Mouse (Mus musculus): ENCODE measurements around the gene Jmjd1c. TPM values are rescaled to one million over a fixed set of nuclear protein-coding genes. Genes with fewer than 3 reads are reported as not detected.
"Not testable (repeated sequence)": the region's sequence is repeated elsewhere in the genome, so short reads cannot be mapped to it uniquely, and the experiment has no call there.

Jmjd1c gene
- polyA plus RNA-seq, 1 experiment from 2014 or later: 36.7 TPM

DNA sequence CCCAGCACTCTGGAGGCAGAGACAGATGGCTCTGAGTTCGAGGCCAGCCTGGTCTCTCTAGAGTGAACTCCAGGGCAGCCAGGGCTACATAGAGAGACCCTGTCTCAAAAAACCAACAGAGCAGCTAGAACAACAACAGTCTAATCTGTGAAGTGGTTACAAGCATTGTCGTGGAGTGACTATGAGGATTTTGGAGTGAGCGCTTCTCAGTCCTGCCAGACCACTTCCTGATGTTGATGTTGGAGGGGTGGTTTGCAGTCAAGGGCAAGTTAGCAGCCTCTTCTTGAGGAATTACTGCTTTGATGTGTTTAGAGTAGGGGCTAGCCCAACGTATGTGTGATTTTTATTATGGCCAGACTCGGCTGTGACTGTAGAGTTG, 15.9 kb downstream of the Jmjd1c start:
- Histone ChIP-seq H3K36me3 (peaks cover 27% of the 10 kb centered on the region; the same call in 1 of the 2 replicates), H3K27me3 (ENCODE audit: insufficient read depth, poor library complexity, severe bottlenecking) (no peaks in the 10 kb centered on the region), H3K4me3 (no peak overlapping the region), H3K4me1 (replicated peaks) (peaks cover 63% of the 10 kb centered on the region), H3K27ac (no peak overlapping the region), H3K9me3 (0 out of 2 replicates have a peak, but pooled peaks cover 2% of the 10 kb centered on the region)
- 82% methylated on average over 5 of the region's 5 CpGs for WGBS
- no peak for DNase-seq (ENCODE audit: low spot score)

DNA sequence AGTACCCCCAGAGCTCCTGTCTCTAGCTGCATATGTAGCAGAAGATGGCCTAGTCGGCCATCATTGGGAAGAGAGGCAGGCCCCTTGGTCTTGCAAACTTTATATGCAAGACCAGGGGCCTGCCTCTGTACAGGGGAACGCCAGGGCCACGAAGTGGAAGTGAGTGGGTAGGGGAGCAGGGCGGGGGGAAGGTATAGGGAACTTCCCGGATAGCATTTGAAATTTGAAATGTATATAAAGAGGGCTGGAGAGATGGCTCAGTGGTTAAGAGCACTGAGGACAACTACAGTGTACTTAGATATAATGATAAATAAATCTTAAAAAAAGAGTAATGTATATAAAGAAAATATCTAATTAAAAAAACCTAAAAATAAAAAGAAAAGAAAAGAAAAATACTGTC, 17.0 kb downstream of the Jmjd1c start:
- not testable (repeated sequence) for H3K9me3 ChIP-seq; H3K27me3 ChIP-seq (ENCODE audit: insufficient read depth, poor library complexity, severe bottlenecking); DNase-seq (ENCODE audit: low spot score); H3K27ac ChIP-seq; H3K4me3 ChIP-seq
- 83% methylated on average over 5 of the region's 5 CpGs for WGBS
- Histone ChIP-seq H3K4me1 (replicated peaks) (peaks cover 54% of the 10 kb centered on the region), H3K36me3 (peaks cover 20% of the 10 kb centered on the region; the same call in 1 of the 2 replicates)

DNA sequence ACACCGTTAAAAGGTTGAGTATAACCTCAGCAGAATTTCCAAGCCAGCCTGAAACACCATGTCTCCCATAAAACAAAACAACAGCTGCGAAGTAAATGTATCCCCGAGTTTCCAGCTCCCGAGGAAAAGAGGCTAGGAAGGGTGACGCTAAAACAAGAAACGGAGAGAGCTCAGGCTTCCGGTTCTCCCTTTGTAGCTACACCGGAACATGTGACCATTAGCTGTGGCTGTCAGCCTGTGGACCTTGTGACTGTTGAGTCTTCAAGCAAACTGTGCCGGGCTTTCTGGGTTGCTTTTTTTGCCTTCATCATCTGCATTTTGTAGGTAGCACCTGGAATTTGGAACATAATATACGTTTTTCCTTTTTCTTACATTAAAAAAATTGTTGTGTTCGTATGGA, 17.9 kb downstream of the Jmjd1c start:
- Histone ChIP-seq H3K36me3 (peaks cover 13% of the 10 kb centered on the region; the same call in 1 of the 2 replicates), H3K27me3 (ENCODE audit: insufficient read depth, poor library complexity, severe bottlenecking) (no peaks in the 10 kb centered on the region), H3K4me3 (no peak overlapping the region), H3K27ac (no peak overlapping the region), H3K9me3 (0 out of 2 replicates have a peak, but pooled peaks cover 2% of the 10 kb centered on the region), H3K4me1 (replicated peaks) (peaks cover 47% of the 10 kb centered on the region)
- DNase-seq (ENCODE audit: low spot score): no peak
- 92% methylated on average over 11 of the region's 11 CpGs for WGBS

DNA sequence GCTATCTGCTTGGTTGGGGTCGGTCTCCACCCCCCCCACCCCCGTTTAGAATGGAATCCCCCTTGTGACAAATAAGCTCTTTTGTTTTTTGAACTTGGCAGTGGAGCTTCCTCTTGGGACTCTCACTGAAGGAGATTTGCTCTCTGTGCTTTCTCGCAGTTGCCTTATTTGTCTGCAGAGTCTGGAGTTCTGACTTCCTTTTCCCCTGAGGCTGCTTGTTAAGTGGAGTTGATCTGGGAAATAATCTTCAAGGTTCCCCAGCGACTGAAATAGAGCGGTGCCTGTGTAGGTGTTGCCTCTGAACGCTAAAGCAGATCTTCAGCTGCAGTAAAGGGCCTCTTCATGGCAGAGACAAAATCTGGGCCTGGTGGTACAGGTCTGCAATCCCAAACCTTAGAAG, 19.2 kb downstream of the Jmjd1c start:
- DNase-seq (ENCODE audit: low spot score): no peak
- H3K27ac ChIP-seq: no peak overlapping the region; the same call in 1 of the 2 replicates
- peaks cover 5% of the 10 kb centered on the region; the same call in 1 of the 2 replicates for H3K36me3 ChIP-seq
- H3K9me3 ChIP-seq: 0 out of 2 replicates have a peak, but pooled peaks cover 2% of the 10 kb centered on the region
- H3K4me3 ChIP-seq: no peak overlapping the region
- H3K27me3 ChIP-seq (ENCODE audit: insufficient read depth, poor library complexity, severe bottlenecking): no peaks in the 10 kb centered on the region
- WGBS: 31% methylated on average over 6 of the region's 6 CpGs
- H3K4me1 ChIP-seq (replicated peaks): peaks cover 50% of the 10 kb centered on the region

DNA sequence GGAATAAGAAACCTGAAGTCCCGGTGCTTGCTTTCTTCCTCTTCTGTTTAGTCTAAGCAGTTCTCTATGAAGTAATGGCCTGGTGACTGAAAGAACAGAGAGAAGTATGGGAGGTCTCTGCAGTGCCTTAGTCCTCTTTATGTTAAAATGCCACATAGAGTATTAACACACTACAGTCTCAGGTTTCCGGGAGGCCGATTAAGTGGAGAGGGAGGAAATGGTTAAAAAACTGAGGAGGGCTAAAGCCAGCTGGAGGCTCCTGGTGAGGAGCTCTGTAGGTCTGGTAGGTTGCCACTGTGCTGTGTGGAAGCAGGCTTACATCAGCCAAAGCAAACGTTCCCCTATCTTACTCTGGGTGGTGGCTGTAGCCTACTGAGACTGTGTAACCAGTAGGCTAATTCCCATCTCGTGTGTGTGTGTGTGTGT, 19.8 kb downstream of the Jmjd1c start:
- Histone ChIP-seq H3K9me3 (0 out of 2 replicates have a peak, but pooled peaks cover 2% of the 10 kb centered on the region), H3K4me1 (replicated peaks) (peaks cover 52% of the 10 kb centered on the region), H3K36me3 (peaks cover 5% of the 10 kb centered on the region; the same call in 1 of the 2 replicates), H3K4me3 (no peak overlapping the region), H3K27ac (no peak overlapping the region), H3K27me3 (ENCODE audit: insufficient read depth, poor library complexity, severe bottlenecking) (no peaks in the 10 kb centered on the region)
- 41% methylated on average over 5 of the region's 5 CpGs for WGBS
- DNase-seq (ENCODE audit: low spot score): no peak

DNA sequence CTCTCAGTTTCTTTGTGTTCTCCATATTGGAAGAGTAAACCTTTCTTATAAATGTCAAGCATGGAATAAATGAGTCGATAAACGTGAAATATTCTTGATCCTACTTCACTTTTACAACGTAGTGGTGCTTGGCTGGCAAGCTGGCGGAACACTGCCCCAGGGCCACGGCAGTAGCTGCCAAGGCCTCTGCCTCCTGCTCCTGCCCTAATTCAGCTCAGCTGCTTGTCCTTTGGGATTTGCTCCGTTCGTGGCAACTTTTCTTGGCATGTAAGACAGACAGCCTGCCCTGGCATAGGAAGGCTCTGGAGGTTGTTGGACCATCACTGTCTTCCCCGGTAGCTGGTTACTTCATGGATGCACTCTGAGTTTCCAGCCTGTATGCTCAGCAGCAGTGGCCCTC, 20.3 kb downstream of the Jmjd1c start:
- no peak overlapping the region for H3K4me3 ChIP-seq
- no peak for DNase-seq (ENCODE audit: low spot score)
- no peak overlapping the region for H3K27ac ChIP-seq
- peaks cover 5% of the 10 kb centered on the region; the same call in 1 of the 2 replicates for H3K36me3 ChIP-seq
- peaks cover 50% of the 10 kb centered on the region for H3K4me1 ChIP-seq (replicated peaks)
- H3K9me3 ChIP-seq: 0 out of 2 replicates have a peak, but pooled peaks cover 2% of the 10 kb centered on the region
- no peaks in the 10 kb centered on the region for H3K27me3 ChIP-seq (ENCODE audit: insufficient read depth, poor library complexity, severe bottlenecking)
- 81% methylated on average over 8 of the region's 8 CpGs for WGBS

DNA sequence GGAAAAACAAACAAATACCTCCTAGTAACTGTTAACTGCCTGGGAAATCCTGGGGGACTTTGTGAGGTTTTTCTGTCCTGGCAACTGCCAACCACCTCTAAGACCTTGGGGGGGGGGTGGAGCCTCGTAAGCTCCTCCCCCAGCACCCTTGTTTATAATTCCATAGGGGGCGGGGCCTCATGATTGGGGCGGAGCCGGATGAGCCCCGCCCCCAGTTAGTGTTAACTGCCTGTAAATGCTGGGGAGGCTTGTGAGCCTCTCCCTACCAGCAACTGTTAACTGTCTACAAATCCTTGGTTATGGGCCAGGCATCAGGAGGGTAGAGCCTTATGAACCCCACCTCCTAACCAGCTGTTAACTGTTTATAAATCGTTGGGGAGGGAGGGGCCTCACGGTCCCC, 23.4 kb downstream of the Jmjd1c start:
- no peak overlapping the region for H3K27ac ChIP-seq
- H3K4me1 ChIP-seq (replicated peaks): peaks cover 52% of the 10 kb centered on the region
- no peak for DNase-seq (ENCODE audit: low spot score)
- H3K27me3 ChIP-seq (ENCODE audit: insufficient read depth, poor library complexity, severe bottlenecking): no peaks in the 10 kb centered on the region
- H3K4me3 ChIP-seq: no peak overlapping the region
- H3K36me3 ChIP-seq: peaks cover 2% of the 10 kb centered on the region; the same call in 1 of the 2 replicates
- 72% methylated on average over 7 of the region's 7 CpGs for WGBS
- H3K9me3 ChIP-seq: 0 out of 2 replicates have a peak, but pooled peaks cover under 1% of the 10 kb centered on the region

DNA sequence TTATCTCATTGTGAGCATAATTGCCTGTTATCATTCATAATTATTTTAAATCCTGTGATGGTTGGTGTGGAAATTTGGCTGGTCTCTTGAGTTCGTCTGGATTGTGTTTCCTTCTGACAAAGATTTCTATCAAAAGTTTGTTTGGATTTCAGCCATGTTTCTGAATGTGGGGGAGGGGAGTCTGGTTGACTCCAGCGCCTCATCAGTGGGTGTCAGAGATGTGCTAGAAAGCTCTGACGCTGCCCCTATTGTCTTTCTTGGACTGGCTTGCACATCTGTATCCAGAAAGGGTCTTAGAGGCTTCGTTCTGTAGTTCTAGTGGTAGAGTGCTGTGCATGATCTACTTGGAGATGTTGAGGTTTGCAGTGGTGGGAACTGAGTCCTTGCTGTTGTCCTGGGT, 24.3 kb downstream of the Jmjd1c start:
- Histone ChIP-seq H3K36me3 (no peaks in the 10 kb centered on the region), H3K4me3 (no peak overlapping the region), H3K4me1 (replicated peaks) (peaks cover 46% of the 10 kb centered on the region), H3K27me3 (ENCODE audit: insufficient read depth, poor library complexity, severe bottlenecking) (no peaks in the 10 kb centered on the region), H3K27ac (no peak overlapping the region), H3K9me3 (no peaks in the 10 kb centered on the region)
- DNase-seq (ENCODE audit: low spot score): no peak
- WGBS: 66% methylated on average over 4 of the region's 4 CpGs

DNA sequence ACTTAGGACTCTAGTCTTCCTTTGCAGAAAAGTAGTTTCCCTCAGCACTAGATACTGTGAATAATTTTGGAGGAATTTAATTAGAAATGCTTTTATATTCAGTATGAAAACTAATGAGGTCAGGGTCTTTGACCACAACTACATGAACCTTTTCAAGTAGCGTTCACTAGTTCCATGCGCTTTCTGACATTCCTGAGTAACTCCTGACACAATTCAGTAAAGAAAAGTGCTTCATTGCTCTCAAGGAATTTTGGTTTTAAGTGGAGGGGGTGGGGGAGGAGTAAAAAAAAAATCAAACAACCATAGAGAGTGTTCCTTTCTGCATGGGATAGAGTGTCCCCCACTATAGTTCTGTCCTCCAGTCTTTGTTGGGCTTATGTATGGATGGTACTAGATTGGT, 24.7 kb downstream of the Jmjd1c start:
- Histone ChIP-seq H3K27ac (no peak overlapping the region), H3K4me3 (no peak overlapping the region), H3K9me3 (no peaks in the 10 kb centered on the region), H3K27me3 (ENCODE audit: insufficient read depth, poor library complexity, severe bottlenecking) (no peaks in the 10 kb centered on the region), H3K4me1 (replicated peaks) (peaks cover 44% of the 10 kb centered on the region), H3K36me3 (no peaks in the 10 kb centered on the region)
- no peak for DNase-seq (ENCODE audit: low spot score)
- 63% methylated on average over 2 of the region's 2 CpGs for WGBS

DNA sequence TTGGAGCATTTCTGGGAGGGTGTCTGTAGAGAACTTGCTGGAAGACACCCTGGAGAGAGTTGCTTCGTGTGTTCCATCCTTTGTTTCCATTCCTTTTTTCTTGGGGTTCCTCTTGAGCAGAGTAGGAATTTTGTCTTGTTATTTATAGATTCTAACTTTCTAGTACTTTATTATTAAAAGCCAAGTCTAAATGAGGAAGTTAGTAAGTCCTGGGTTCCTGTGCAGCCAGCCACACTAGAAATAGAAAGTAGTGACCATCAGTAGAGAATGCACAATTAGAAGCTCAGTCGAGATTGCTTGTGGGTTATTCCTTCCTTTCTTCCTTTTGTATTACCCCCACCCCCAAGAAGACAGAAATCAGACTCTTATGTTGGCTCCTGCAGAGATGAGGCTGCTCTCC, 27.8 kb downstream of the Jmjd1c start:
- 51% methylated on average over 2 of the region's 2 CpGs for WGBS
- H3K27ac ChIP-seq: no peak overlapping the region
- DNase-seq (ENCODE audit: low spot score): no peak
- no peaks in the 10 kb centered on the region for H3K27me3 ChIP-seq (ENCODE audit: insufficient read depth, poor library complexity, severe bottlenecking)
- no peak overlapping the region for H3K4me3 ChIP-seq
- no peaks in the 10 kb centered on the region for H3K36me3 ChIP-seq
- peaks cover 58% of the 10 kb centered on the region for H3K4me1 ChIP-seq (replicated peaks)
- H3K9me3 ChIP-seq: no peaks in the 10 kb centered on the region

DNA sequence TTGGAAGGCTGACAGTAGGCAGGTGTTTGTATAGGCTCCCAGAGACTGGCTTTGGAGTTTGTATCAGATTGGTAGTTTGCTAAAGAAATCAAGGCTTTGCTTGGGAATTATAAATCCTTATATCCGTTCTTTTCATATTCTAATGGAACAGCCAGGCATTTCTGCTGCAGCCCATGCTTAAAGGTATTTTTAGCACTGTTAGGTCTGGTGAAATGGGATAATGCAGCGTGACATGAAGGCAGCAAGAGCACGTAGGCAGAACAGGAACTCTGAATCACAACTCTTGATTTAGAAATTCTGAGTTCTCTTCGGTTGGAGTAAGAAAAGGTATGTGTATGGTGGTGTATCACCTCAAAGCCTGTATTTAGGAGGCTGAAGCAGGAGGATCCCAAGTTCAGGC, 28.2 kb downstream of the Jmjd1c start:
- DNase-seq (ENCODE audit: low spot score): no peak
- H3K4me1 ChIP-seq (replicated peaks): peaks cover 58% of the 10 kb centered on the region
- WGBS: 76% methylated on average over 4 of the region's 4 CpGs

DNA sequence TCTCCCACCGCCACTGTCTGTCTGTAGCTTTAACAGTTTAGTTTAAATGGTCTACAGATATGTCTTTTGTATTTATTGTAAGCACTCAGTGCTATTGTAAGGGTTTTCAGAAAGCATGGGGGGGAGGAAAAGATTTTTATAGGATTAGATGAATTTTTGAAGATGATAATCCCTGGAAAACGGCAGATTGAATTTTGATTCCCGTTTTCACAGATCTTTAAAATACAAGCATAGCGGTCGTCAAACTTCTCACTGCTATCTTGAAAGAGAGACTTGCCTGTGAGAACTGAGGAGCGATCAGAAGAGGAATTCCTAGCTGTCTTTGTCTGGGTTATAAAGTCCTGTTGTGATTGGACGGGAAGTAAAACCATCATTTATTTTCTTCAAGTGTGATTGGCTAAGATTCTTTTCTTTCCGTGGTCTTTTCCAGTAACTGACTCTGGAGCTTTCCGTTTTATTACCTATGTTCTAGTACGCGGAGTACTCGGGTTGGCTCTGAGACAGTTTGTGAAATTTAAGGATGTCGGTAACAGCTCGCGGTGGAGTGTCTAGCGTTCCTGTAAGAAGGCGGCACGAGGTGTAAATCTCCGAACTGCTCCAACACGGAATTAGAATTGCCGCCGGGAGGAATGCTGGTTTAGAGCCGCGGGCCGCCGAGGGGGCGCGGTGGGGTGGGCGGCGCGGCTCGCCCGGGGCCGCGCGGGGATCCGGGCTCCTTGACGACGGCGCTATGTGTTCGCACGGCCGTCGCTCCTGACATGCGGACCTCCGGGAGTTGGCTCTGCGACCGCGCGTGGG, 30.3 kb downstream of the Jmjd1c start:
- Histone ChIP-seq H3K4me3 (peak overlapping the region; percentile 91), H3K4me1 (replicated peaks) (peaks cover 45% of the 10 kb centered on the region), H3K9me3 (no peaks in the 10 kb centered on the region), H3K27me3 (ENCODE audit: insufficient read depth, poor library complexity, severe bottlenecking) (no peaks in the 10 kb centered on the region), H3K36me3 (no peaks in the 10 kb centered on the region), H3K27ac (peak overlapping the region; percentile 91)
- DNase-seq (ENCODE audit: low spot score): no peak
- WGBS: under 1% methylated on average over 50 of the region's 50 CpGs

More for the DNA sequence above, 28.2 kb downstream of the Jmjd1c start:
- Histone ChIP-seq H3K36me3 (no peaks in the 10 kb centered on the region), H3K9me3 (no peaks in the 10 kb centered on the region), H3K4me3 (no peak overlapping the region), H3K27me3 (ENCODE audit: insufficient read depth, poor library complexity, severe bottlenecking) (no peaks in the 10 kb centered on the region), H3K27ac (no peak overlapping the region)
